Mouse (Mus musculus) brain, embryonic 14.5 days (tissue): Measurements from ENCODE around the gene Cck. TPM values are rescaled to one million over a fixed set of nuclear protein-coding genes. Genes with fewer than 3 reads are reported as not detected.
A peak's percentile ranks its signal among the peaks of the same experiment; 100 is the strongest.

Experiments
- DNase-seq: peaks from one replicate; pipeline ENCODE4 v3.0.0-alpha.2; 2011; ENCODE audit warnings: low read depth
- CTCF ChIP-seq: fragments of 200-500 bp; IDR thresholded peaks from 2 replicates; pipeline ENCODE4 v1.5.1; 2012; ENCODE audit warnings: inconsistent platforms, mild to moderate bottlenecking, moderate library complexity, borderline replicate concordance; ENCODE audit not compliant: insufficient read depth, insufficient read length; ENCODE audit errors: extremely low read depth
- POLR2A ChIP-seq: fragments of 200-500 bp; IDR thresholded peaks from 2 replicates; pipeline ENCODE4 v1.6.1; 2012; ENCODE audit warnings: mild to moderate bottlenecking, inconsistent platforms, borderline replicate concordance; ENCODE audit not compliant: poor library complexity, insufficient read depth, insufficient read length, severe bottlenecking; ENCODE audit errors: extremely low read depth
- polyA plus RNA-seq: library from polyadenylated mRNA; depleted of rRNA; stranded (reverse); fragments of >200 nt; gene quantifications from 2 replicates; pipeline ENCODE4 v1.2.3, GENCODE M21; 2012; rRNA removed

The Cck gene
- 34.1 and 38.6 TPM in 2 replicates for polyA plus RNA-seq

- DNase-seq: no peak
- TF ChIP-seq CTCF: no peak
- TF ChIP-seq POLR2A: no peak
These were observed at the start of gene Cck for GRCm38 (mm10) chr9:121495529-121495928. Gene Cck, minus strand, starts transcription at chr9:121495694.

DNA sequence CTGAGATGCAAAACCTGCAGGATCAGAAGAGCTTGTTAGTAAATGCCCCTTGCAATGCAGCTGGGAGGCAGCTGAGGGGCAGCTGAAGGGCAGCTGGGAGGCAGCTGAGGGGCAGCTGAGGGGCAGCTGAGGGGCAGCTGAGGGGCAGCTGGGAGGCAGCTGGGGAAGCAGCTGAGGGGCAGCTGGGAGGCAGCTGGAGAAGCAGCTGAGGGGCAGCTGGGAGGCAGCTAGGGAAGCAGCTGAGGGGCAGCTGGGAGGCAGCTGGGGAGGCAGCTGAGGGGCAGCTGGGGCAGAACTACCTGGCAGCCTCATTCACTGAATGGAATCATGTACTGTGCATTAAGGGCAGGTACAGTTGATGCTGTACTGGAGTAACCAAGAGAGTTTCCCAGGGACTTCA, 46.0 kb upstream of the Cck start:
- TF ChIP-seq POLR2A: no peak
- TF ChIP-seq CTCF: no peak
- no peak for DNase-seq

DNA sequence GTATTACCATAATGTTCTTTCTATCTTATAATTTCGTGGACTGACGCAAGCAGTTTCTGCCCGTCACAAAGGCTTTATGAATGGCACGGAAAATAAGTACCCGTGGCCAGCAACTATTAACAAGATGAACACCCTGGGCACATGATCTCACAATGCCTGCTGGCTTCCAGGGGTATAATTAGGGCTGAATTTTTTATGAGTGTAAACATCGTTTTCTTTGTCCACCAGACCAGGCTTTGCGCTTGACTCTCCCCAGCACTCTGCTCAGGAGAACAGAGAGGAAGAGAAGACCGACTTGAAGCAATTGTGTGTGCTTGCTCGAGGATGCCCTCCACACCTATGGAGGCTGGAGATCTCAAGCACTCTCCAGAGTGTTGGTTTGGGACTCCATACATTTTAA, 37.1 kb upstream of the Cck start:
- TF ChIP-seq CTCF (no peak), POLR2A (no peak)
- peak; percentile 54 for DNase-seq

DNA sequence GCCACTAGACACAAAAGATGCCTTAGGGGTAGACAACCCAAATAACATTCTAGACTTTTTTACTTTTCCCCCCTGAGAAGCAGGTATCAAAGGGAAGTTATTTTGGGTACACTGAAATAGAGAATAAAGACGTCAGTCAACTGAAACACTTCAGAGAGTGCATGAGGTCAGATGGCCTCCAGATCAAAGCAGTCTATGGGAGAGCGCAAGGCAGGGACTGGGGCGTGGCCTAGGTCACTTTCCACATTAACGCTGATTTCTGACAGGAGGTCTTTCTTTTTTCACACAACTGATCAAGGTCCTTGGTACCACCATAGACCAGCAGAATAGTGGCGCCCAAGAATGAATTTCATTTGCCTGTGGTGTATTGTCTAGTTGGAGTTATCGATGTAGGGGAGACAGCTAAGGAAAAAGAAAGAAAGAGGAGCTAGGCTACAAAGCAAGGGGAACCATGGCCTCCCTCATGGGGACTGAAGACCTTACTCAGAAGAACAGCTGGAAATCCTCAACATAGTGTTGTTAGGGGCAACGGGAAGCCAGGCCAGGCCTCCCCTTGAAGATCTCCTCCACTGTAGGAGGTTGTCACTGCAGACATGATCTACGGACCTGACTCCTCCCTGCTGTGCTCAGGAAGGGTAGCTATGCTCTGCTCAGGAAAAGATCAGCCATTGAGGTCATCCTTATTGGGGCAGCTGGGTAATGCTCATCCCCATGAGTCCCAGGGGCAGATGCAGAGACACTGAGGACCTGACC, 33.3 kb upstream of the Cck start:
- TF ChIP-seq CTCF: no peak
- TF ChIP-seq POLR2A: no peak
- no peak for DNase-seq

DNA sequence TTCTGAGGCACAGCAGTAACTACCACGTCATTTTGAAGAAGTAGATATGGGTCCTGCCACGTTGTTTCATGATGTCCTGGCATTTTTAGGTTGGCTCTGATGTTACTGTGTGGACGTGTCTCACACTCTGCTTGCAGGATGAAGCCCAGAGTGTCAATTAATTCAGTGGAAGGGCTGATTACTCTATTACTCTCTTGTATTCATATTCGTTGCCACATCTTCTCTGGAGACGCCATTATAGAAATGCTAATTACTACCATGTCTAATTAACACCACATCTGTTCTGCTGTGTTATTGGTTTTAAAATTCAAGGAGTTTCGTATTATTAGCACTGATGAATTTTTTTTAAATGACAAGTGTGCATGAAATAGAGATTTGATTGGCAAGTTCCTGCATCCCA, 30.7 kb upstream of the Cck start:
- no peak for TF ChIP-seq CTCF
- TF ChIP-seq POLR2A: no peak
- peak; percentile 72 for DNase-seq

DNA sequence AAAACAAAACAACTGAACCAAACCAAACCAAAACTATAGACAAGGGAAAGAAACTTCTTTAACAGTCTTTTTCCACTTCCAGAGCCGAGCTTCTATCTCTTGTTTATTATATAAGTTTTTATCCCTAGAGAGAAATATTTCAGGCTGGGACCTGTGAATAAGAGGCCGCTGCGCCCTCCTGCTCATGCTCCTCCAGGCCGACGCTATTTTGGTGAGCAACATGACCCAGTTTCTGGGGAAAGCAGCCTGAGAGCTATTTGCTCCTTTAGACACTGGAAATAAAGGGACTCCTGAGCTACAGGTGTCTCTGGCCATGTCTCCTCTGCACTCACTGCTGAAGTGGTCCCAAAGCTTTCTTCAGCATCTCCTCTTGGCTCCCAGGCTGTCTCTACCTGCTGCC, 24.6 kb upstream of the Cck start:
- no peak for DNase-seq
- TF ChIP-seq CTCF: no peak
- TF ChIP-seq POLR2A: no peak

- no peak for DNase-seq
- no peak for TF ChIP-seq CTCF
- no peak for TF ChIP-seq POLR2A
These were observed 19.0 kb upstream of the Cck start for GRCm38 (mm10) chr9:121514462-121514861.

GRCm38 (mm10) chr9:121511911-121512310, 16.4 kb upstream of the Cck start:
- no peak for DNase-seq
- TF ChIP-seq POLR2A (no peak), CTCF (no peak)

GRCm38 (mm10) chr9:121506478-121507180, 11.1 kb upstream of the Cck start:
- TF ChIP-seq POLR2A (no peak), CTCF (no peak)
- DNase-seq: peak; percentile 65

DNA sequence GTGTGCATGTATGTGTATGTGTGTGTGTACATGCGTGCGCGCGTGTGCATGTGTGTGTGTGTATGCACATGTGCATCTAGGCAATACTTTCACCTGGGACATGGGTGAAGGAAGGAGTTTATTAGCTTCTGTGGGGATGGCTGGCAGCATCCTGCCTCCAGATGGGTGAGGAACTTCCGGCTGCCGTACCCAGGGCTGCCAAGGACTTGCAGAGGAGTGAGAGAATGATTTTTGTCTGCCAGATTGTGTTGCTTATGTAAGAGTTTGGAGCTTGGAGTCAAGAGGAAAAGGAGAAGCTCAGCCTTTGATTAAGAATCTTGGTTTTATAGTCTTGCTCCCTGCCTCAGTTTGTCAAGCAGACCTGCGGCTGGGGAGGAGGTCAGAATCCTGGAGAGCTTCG, 9.9 kb upstream of the Cck start:
- TF ChIP-seq CTCF (no peak), POLR2A (no peak)
- DNase-seq: peak; percentile 68

GRCm38 (mm10) chr9:121496102-121496501, 608 bp upstream of the Cck start:
- DNase-seq: no peak
- TF ChIP-seq CTCF (no peak), POLR2A (no peak)
